Mouse (Mus musculus) 3134 (cell line): Measurements from ENCODE around the gene Rab17.

Experiments
- DNase-seq: peaks from one replicate; pipeline ENCODE4 v3.0.0-alpha.2; 2011; ENCODE audit warnings: low spot score; ENCODE audit not compliant: insufficient read length; ENCODE audit errors: extremely low read depth

Gene Rab17

GRCm38 (mm10) chr1:90969347-90969784 is at the start of gene Rab17:
Gene Rab17 (minus strand): TSS chr1:90969661.
- DNase-seq = peak; percentile 47

- DNase-seq = no peak
Observed at GRCm38 (mm10) chr1:91017111-91017758, 47.8 kb upstream of the Rab17 start.

GRCm38 (mm10) chr1:91015571-91015970 is 46.1 kb upstream of the Rab17 start:
- no peak for DNase-seq

- DNase-seq = no peak
Observed at GRCm38 (mm10) chr1:91013803-91014202, 44.3 kb upstream of the Rab17 start.

- DNase-seq = no peak
Observed at GRCm38 (mm10) chr1:91011336-91011735, 41.9 kb upstream of the Rab17 start.

- no peak for DNase-seq
Observed at GRCm38 (mm10) chr1:91010716-91011115, 41.3 kb upstream of the Rab17 start.

GRCm38 (mm10) chr1:91010216-91010615 is 40.8 kb upstream of the Rab17 start:
- DNase-seq = no peak

- no peak for DNase-seq
Observed at GRCm38 (mm10) chr1:91009266-91009665, 39.8 kb upstream of the Rab17 start.

- DNase-seq = no peak
Observed at GRCm38 (mm10) chr1:91008746-91009145, 39.3 kb upstream of the Rab17 start.

GRCm38 (mm10) chr1:91008147-91008682 is 38.8 kb upstream of the Rab17 start:
- no peak for DNase-seq

- DNase-seq = no peak
Observed at GRCm38 (mm10) chr1:91006708-91007107, 37.2 kb upstream of the Rab17 start.

- no peak for DNase-seq
Observed at GRCm38 (mm10) chr1:91006037-91006436, 36.6 kb upstream of the Rab17 start.

- no peak for DNase-seq
Observed at GRCm38 (mm10) chr1:91003522-91004253, 34.2 kb upstream of the Rab17 start.

- DNase-seq = no peak
Observed at GRCm38 (mm10) chr1:91002641-91003040, 33.2 kb upstream of the Rab17 start.

GRCm38 (mm10) chr1:91001871-91002539 is 32.5 kb upstream of the Rab17 start:
- no peak for DNase-seq

GRCm38 (mm10) chr1:91001101-91001500 is 31.6 kb upstream of the Rab17 start:
- no peak for DNase-seq

GRCm38 (mm10) chr1:90999911-91000601 is 30.6 kb upstream of the Rab17 start:
- DNase-seq = no peak

- no peak for DNase-seq
Observed at GRCm38 (mm10) chr1:90998891-90999611, 29.6 kb upstream of the Rab17 start.

- peak; percentile 85 for DNase-seq
Observed at GRCm38 (mm10) chr1:90998268-90998890, 28.9 kb upstream of the Rab17 start, which contains the start of gene Lrrfip1. Gene Lrrfip1 (plus strand): TSS chr1:90998737.

GRCm38 (mm10) chr1:90997641-90998040 is 28.2 kb upstream of the Rab17 start:
- DNase-seq = no peak
